Mouse (Mus musculus) monocyte, adult 2 months (primary cell): ENCODE results near the gene Rcbtb2.

ENCODE experiments used
- DNase-seq, 2 experiments: peaks; one replicate each; pipeline ENCODE4 v3.0.0; 2022; ENCODE audit warnings: low spot score in 2 of 2, low read depth in 1 of 2

Rcbtb2 gene

GRCm38 (mm10) chr14:73201447-73201846 lies 78.6 kb downstream of the Rcbtb2 start:
- DNase-seq, result no peak

- no peak for DNase-seq
These were observed 81.2 kb downstream of the Rcbtb2 start for GRCm38 (mm10) chr14:73204016-73204415.

GRCm38 (mm10) chr14:73209262-73209661 lies 86.4 kb downstream of the Rcbtb2 start:
- no peak for DNase-seq

GRCm38 (mm10) chr14:73210196-73210595 lies 87.4 kb downstream of the Rcbtb2 start:
- no peak for DNase-seq

GRCm38 (mm10) chr14:73211477-73211876 lies 88.6 kb downstream of the Rcbtb2 start:
- DNase-seq, result no peak

- no peak for DNase-seq
These were observed 94.2 kb downstream of the Rcbtb2 start for GRCm38 (mm10) chr14:73217062-73217461.

GRCm38 (mm10) chr14:73222316-73222970 lies 99.6 kb downstream of the Rcbtb2 start:
- peak; percentile 19 to 29 for DNase-seq

- no peak for DNase-seq
These were observed 103.5 kb downstream of the Rcbtb2 start for GRCm38 (mm10) chr14:73226346-73226745.

GRCm38 (mm10) chr14:73226849-73227248 lies 104.0 kb downstream of the Rcbtb2 start:
- no peak for DNase-seq

GRCm38 (mm10) chr14:73231286-73231982 lies 108.6 kb downstream of the Rcbtb2 start:
- DNase-seq, result no peak

- DNase-seq, result no peak
These were observed 111.7 kb downstream of the Rcbtb2 start for GRCm38 (mm10) chr14:73234468-73235031.

GRCm38 (mm10) chr14:73237848-73238321 lies 115.0 kb downstream of the Rcbtb2 start, which contains the start of gene Lpar6:
Lpar6 (plus strand) TSS chr14:73237895.
- peak; percentile 31 to 33 for DNase-seq

- peak in 1 of 2 experiments; percentile 26 for DNase-seq
These were observed 115.8 kb downstream of the Rcbtb2 start for GRCm38 (mm10) chr14:73238498-73239250.

- DNase-seq, result no peak
These were observed 116.5 kb downstream of the Rcbtb2 start for GRCm38 (mm10) chr14:73239291-73239690.

GRCm38 (mm10) chr14:73239857-73240256 lies 117.0 kb downstream of the Rcbtb2 start:
- DNase-seq, result no peak

- no peak for DNase-seq
These were observed 121.3 kb downstream of the Rcbtb2 start for GRCm38 (mm10) chr14:73244061-73244597.

- no peak for DNase-seq
These were observed 127.2 kb downstream of the Rcbtb2 start for GRCm38 (mm10) chr14:73250056-73250455.

GRCm38 (mm10) chr14:73252276-73252675 lies 129.4 kb downstream of the Rcbtb2 start:
- DNase-seq, result no peak

- no peak for DNase-seq
These were observed 130.8 kb downstream of the Rcbtb2 start for GRCm38 (mm10) chr14:73253453-73254251.

- no peak for DNase-seq
These were observed 131.6 kb downstream of the Rcbtb2 start for GRCm38 (mm10) chr14:73254412-73254811.
